Mouse (Mus musculus): ENCODE data around the gene Pkd1l2. TPM values are rescaled to one million over a fixed set of nuclear protein-coding genes. Genes with fewer than 3 reads are reported as not detected.
A peak's percentile ranks its signal among the peaks of the same experiment; 100 is the strongest.

Pkd1l2 gene
- polyA plus RNA-seq, 1 experiment from 2014 or later: not detected

DNA sequence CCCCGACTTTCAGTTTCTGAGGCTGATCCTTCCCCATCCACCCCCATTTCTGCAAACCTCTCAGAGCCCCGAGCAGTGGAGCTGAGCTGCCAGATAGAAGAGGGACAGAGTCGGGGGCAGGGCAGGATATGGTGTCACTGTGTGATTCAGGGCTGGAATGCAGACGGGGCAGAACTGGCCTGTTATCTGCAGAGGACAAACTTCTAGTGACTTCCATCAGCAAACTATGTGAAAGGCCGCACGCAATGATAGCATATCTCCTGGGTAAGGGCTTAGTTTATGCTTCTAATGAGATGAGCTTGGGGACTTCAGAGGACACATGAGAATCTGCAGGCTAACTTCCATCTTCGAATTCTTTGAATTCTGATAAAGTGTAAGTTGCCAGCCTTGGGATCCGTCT lies 3.3 kb upstream of the Pkd1l2 start:
- TF ChIP-seq CTCF (IDR thresholded peaks at IDR 0.05): no peak
- ATAC-seq (no peak), DNase-seq (ENCODE audit: low read depth, low spot score) (no peak)
- H3K27me3 ChIP-seq: peaks cover 3% of the 10 kb centered on the region
- CTCF ChIA-PET: interaction anchor here (0.9 kb wide), 1 partner anchor 22 kb away, joined by 3 read pairs; no protein-coding TSS in a partner anchor
- in situ Hi-C loops (cut with MboI; ENCODE audit: low pct_unique_long_range_greater_than_20kb): no loop called here
- POLR2A ChIA-PET: no interaction called here

DNA sequence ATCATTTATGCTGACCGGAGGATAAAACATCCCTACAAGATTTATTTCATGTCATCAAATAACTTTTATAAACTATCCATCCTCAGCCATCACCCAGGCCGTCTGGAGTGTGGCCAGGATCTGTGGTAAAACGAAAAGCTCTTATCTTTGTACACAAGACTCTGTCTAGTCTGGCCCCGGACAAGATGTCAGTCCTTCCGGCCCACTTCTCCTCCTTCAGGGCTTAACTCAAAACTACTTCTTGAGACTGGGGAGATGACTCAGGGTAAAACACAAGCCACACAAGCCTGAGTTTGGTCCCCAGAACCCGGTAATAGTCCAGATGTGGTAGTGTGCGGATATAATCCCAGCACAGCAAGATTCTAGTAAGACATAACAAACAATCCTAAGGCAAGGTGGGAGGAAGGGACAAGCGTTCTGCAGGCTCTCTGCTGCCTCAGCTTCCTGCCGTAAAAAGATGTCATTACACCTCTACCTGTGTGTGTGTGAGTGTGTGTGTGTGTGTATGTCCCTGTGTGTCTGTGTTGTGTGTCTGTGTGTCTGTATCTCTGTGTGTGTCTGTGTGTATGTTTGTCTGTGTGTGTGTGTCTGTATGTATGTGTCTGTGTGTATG lies 804 bp upstream of the Pkd1l2 start:
- in situ Hi-C loops (cut with MboI; ENCODE audit: low pct_unique_long_range_greater_than_20kb): no loop called here
- no peak for TF ChIP-seq CTCF (IDR thresholded peaks at IDR 0.05)

DNA sequence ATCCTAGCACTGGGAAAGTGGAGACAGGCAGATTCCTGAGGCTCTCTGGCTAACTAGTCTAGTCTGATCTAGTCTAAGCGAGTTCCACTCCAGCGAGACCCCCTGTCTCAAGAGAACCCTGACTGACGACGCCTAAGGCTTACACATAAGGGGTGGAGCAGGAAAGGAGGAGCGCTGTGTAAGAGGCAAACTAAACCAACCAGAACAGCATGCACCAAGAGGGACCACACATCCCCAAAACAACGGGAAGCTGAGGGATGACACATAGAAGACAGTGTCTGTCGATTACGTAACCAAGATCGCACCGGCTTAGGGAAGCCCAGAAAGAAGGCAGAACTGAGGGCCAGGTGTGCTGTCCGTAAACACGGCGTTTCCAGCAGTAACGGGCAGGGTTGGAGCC lies 2.6 kb downstream of the Pkd1l2 start:
- ATAC-seq (no peak), DNase-seq (ENCODE audit: low read depth, low spot score) (no peak)
- ChIA-PET POLR2A (no interaction called here), CTCF (interaction anchor here (1.4 kb wide), 1 partner anchor 8 kb away, joined by 3 read pairs; no protein-coding TSS in a partner anchor)
- in situ Hi-C loops (cut with MboI; ENCODE audit: low pct_unique_long_range_greater_than_20kb): no loop called here
- no peak for TF ChIP-seq CTCF (IDR thresholded peaks at IDR 0.05)
- peaks cover 5% of the 10 kb centered on the region for H3K27me3 ChIP-seq

More for the DNA sequence above, 804 bp upstream of the Pkd1l2 start:
- ATAC-seq (no peak), DNase-seq (ENCODE audit: low read depth, low spot score) (no peak)
- peaks cover 3% of the 10 kb centered on the region for H3K27me3 ChIP-seq
- ChIA-PET POLR2A (no interaction called here), CTCF (no interaction called here)

DNA sequence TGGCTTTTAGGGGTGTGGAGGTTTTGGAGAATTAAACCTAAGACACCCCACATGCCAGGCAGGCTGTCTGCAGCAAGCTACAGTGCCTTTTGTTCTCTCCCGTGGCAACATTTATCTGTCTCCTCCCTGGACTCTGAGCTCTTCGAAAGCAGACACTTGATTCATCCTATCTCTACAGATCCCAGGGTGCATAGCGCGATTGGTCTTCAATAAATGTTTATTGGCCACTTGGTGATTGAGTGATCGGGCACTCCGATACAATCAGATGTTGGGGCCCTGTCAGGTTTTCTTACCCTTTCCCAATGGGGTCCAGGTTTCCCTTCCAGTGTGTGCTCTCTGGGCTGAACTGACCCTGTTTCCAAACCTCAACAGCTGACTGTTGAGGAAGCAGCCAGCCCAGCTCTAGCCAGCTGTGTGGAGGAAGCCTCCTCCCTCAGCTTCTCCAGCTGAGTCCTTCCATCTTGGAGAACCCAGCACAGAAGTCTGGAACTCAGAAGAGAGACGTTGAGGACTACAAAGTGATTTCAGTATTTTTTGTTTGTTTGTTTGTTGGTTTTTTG lies 3.8 kb downstream of the Pkd1l2 start:
- CTCF ChIA-PET: no interaction called here
- ATAC-seq (no peak), DNase-seq (ENCODE audit: low read depth, low spot score) (no peak)
- in situ Hi-C loops (cut with MboI; ENCODE audit: low pct_unique_long_range_greater_than_20kb): no loop called here
- no peak for TF ChIP-seq CTCF (IDR thresholded peaks at IDR 0.05)
- POLR2A ChIA-PET: no interaction called here
- H3K27me3 ChIP-seq: peaks cover 5% of the 10 kb centered on the region

DNA sequence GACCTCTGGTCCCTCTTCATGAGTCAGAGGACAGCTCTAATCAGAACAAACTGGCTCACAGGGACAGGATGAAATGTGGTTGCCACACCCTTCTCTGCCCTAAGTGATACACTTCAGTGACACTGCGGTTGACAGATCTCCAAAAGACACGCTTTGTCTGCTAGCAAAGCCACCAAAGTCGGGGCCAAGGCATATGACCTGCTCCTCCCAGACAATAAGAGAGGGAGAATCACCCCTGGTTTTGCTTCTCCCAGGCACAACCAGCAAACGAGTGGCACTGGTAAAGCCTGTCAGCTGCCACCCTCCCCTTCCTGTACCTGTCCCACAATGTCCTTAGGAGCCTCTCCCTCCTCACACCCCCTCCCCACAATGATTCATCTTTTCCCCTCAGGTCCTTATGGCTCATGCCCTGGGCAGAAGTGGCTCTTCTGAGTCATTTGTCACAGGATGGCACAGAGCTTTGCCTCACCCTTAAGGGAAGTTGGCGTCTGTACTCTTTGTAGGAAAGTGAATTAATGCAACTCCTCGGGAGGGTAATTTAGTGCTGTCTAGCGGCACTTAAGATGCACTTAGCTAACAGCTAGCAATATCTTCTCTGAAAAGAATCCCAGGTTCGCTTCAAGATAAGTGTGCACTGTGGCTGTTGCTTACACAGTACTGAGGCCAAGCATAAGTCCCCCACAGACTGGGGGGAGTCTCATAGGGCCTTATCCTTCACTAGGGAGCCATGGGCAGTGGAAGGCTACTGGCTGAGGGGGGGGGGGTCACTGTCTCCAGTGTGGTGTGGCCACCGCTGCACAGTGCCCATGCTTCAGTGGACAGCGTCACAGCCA lies 7.7 kb downstream of the Pkd1l2 start:
- peaks cover 2% of the 10 kb centered on the region for H3K27me3 ChIP-seq
- DNase-seq (ENCODE audit: low read depth, low spot score): no peak
- ChIA-PET CTCF (no interaction called here), POLR2A (no interaction called here)
- in situ Hi-C loops (cut with MboI; ENCODE audit: low pct_unique_long_range_greater_than_20kb): no loop called here
- no peak for TF ChIP-seq CTCF (IDR thresholded peaks at IDR 0.05)
- peak; percentile 9 for ATAC-seq

DNA sequence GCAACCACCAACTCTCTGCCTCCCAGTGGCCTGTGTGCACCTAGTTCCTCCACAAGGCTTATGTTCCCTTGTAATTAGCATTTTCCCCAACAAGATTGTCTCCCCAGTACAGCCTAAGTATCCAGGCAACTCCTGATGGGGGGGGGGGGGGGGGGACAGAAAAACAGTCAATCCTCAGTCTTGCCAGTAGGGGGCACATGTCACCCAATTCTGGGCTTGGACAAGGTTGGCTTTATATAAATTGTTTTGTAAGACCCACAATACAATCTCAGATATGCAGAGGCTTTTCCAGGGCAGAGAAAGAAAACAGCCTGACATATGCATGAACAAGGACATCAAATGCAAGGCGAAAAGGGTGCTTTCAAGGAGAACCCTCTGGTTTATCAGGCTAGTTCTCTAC lies 12.5 kb downstream of the Pkd1l2 start:
- ATAC-seq (no peak), DNase-seq (ENCODE audit: low read depth, low spot score) (no peak)
- ChIA-PET POLR2A (interaction anchor here (0.7 kb wide), 1 partner anchor 210 kb away, joined by 3 read pairs; no protein-coding TSS in a partner anchor), CTCF (no interaction called here)
- peak; percentile 60 for TF ChIP-seq CTCF (IDR thresholded peaks at IDR 0.05)
- peaks cover 14% of the 10 kb centered on the region for H3K27me3 ChIP-seq
- in situ Hi-C loops (cut with MboI; ENCODE audit: low pct_unique_long_range_greater_than_20kb): no loop called here

DNA sequence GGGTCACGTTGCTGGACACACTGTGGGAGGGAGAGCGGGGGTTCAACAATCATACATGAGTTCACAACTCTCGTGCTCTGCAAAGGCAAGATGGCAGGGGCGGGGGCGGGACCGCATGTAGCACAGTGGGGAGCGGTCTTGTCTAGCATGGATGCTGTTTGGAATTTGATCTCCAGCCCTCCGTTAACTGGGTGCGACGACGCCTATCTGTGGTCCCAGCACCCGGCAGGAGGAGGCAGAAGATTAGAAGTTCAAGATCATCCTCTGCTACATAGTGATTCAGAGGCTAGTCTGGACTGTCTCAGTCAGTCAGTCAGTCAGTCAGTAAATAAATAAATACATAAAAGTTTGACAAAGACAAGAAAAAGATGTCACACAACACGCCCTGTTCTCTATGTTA lies 14.0 kb downstream of the Pkd1l2 start:
- H3K27me3 ChIP-seq: peaks cover 17% of the 10 kb centered on the region
- in situ Hi-C loops (cut with MboI; ENCODE audit: low pct_unique_long_range_greater_than_20kb): no loop called here
- ATAC-seq (no peak), DNase-seq (ENCODE audit: low read depth, low spot score) (no peak)
- TF ChIP-seq CTCF (IDR thresholded peaks at IDR 0.05): no peak
- ChIA-PET CTCF (no interaction called here), POLR2A (no interaction called here)

DNA sequence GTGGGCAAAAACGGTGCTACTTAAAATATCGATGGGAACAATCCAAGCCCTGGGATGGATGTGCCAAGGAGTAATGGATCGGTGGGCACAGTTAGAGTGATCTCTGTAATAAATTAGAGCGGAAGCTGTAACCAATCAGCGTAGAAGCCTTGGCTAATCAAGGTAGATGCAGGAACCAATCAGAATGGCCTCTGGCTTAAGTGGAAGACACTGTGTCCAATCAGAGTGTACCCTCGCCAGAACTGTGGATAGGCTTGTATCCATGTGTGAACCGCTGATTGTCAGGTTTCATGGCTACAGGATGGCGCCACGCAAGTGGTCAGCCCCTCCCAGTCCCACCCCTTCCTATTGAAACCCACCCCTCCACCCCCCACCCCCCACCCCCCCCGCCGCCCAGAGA lies 14.9 kb downstream of the Pkd1l2 start:
- no peak for TF ChIP-seq CTCF (IDR thresholded peaks at IDR 0.05)
- no peak for ATAC-seq
- CTCF ChIA-PET: no interaction called here
- POLR2A ChIA-PET: no interaction called here
- in situ Hi-C loops (cut with MboI; ENCODE audit: low pct_unique_long_range_greater_than_20kb): no loop called here
- no peak for DNase-seq (ENCODE audit: low read depth, low spot score)
- H3K27me3 ChIP-seq: peaks cover 17% of the 10 kb centered on the region

DNA sequence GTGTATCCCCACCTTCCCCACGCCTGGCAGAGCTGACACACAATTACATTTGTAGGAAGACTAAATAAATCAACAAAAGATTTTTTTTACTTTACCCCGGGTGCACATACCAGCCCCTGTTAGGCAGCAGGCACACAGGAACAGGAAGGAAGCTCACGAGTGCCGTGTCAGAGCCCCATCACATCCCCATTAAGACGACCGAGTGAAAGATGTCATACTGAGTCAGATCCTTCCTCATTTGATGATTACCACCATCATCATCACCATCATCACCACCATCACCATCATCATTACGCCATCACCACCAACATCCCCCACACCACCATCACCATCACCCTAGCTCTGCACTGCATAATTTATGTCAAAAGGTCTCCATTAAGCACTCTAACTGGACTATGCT lies 15.3 kb downstream of the Pkd1l2 start:
- H3K27me3 ChIP-seq: peaks cover 17% of the 10 kb centered on the region
- no peak for TF ChIP-seq CTCF (IDR thresholded peaks at IDR 0.05)
- CTCF ChIA-PET: no interaction called here
- ATAC-seq (no peak), DNase-seq (ENCODE audit: low read depth, low spot score) (no peak)
- in situ Hi-C loops (cut with MboI; ENCODE audit: low pct_unique_long_range_greater_than_20kb): no loop called here
- POLR2A ChIA-PET: no interaction called here

DNA sequence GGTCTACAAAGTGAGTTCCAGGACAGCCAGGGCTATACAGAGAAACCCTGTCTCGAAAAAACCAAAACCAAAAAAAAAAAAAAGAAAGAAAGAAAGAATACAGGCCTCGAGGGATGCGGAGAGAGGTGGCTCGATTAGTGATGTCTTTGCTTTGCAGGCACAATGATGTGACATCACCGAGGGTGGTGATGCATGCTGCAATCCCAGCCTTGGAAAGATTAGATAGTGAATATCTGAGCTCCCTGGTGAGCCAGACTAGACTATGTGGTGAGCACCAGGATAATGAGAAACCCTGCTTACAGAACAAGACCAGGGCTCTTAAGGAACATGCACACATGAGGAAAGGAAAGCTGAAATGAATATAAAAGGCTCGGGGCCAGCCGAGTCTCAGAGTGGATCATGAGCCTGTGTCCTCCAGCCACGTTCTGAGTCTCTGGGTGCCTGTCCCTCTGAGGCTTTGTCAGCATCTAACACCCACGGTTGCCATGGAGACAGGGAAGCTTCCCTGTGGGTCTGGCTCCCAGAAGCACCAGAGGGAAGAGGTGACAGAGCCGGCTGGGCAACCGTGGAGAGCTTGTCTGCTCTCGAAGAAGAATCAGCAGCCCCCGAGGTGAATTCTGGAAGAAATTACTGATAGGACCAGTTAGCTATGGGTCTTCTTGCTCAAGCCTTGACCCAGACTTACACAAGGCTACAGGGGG lies 20.9 kb downstream of the Pkd1l2 start:
- TF ChIP-seq CTCF (IDR thresholded peaks at IDR 0.05): no peak
- peaks cover 11% of the 10 kb centered on the region for H3K27me3 ChIP-seq
- no peak for DNase-seq (ENCODE audit: low read depth, low spot score)
- in situ Hi-C loops (cut with MboI; ENCODE audit: low pct_unique_long_range_greater_than_20kb): no loop called here
- CTCF ChIA-PET: interaction anchor here (1.5 kb wide), 1 partner anchor 18 kb away, joined by 3 read pairs; no protein-coding TSS in a partner anchor
- ATAC-seq: no peak
- POLR2A ChIA-PET: no interaction called here

DNA sequence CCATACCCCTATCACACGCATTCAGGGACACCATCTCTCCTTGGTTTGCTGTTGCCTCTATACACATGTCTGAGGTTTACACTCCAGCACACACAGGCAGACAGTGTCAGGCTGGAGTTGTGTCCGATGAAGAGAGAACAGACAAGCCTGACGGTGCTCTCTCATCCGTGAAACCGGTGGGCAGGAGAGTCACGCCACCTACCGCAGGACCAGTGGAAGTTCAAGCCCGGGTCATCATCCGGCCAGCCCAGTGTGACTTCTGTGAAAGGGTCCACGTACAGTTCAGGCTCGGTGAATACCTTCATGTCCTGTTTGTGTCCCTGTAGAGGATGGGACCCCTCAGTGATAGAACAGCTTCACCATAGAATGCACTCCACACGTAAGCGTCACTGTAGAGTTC lies 21.9 kb downstream of the Pkd1l2 start:
- no peak for ATAC-seq
- ChIA-PET POLR2A (no interaction called here), CTCF (interaction anchor here (1.5 kb wide), 1 partner anchor 17 kb away, joined by 3 read pairs; no protein-coding TSS in a partner anchor)

More for the DNA sequence above, 21.9 kb downstream of the Pkd1l2 start:
- H3K27me3 ChIP-seq: peaks cover 9% of the 10 kb centered on the region
- in situ Hi-C loops (cut with MboI; ENCODE audit: low pct_unique_long_range_greater_than_20kb): no loop called here
- no peak for TF ChIP-seq CTCF (IDR thresholded peaks at IDR 0.05)
- no peak for DNase-seq (ENCODE audit: low read depth, low spot score)
